Mouse (Mus musculus): ENCODE data around the gene 4930435E12Rik.

DNA sequence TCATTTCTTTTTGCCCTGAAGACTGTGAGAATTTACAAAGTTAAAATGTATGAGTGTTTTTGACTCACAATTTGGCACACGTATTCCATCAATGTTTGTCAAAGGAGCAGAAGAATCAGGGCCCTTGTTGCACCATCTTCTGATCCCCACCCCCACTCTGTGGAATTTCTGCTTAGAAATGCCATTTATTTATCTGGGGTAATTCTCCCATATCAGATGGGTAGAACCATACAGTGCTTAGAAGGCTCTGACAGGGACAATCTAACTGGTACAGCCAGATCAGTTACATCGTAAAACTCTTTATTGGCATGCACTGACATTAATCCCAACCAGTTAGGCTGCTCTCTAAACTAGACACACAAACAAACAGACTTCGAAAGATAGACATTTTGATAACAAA lies 38.6 kb downstream of the 4930435E12Rik start:
- no peak for TF ChIP-seq EP300 (IDR thresholded peaks at IDR 0.05; ENCODE audit: insufficient read depth, low read depth, low read length)
- TF ChIP-seq CTCF (IDR thresholded peaks at IDR 0.05) = no peak
